Mouse (Mus musculus) heart, postnatal 0 days (tissue): Measurements from ENCODE around the gene Prkca.

Experiments
- CTCF ChIP-seq: IDR thresholded peaks from 2 replicates; pipeline ENCODE4 v1.5.1; 2016; ENCODE audit warnings: antibody characterized with exemption, control low read depth, low read depth
- EP300 ChIP-seq: IDR thresholded peaks from 2 replicates; pipeline ENCODE4 v1.6.1; 2016; ENCODE audit warnings: antibody characterized with exemption, low read depth

DNA sequence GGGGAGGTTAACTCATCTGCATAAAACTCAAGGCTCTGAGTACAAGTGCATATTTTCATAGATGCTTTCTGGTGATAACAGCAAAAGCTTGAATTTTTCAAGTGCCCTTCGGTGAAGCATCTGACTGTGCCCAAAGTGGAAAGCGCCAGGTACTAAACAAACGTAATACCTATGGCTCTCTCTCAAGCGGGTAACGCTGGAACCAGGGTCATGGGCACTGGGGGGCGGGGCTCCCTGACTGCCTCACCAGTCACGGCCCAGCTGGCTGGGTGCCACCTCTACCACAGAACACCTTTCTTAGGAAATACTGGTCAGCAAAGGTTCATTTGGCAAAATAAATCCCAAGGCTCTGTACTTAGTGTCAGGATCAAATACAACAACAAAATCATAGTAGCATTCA lies 203.7 kb downstream of the Prkca start:
- TF ChIP-seq CTCF (no peak), EP300 (no peak)
